Mouse (Mus musculus) liver, postnatal 0 days (tissue): ENCODE data around the gene Wipf1.

ENCODE experiments used
- CTCF ChIP-seq: sonication (generic); IDR thresholded peaks from 2 replicates; pipeline ENCODE4 v1.5.1; 2016; ENCODE audit warnings: antibody characterized with exemption, low read depth
- EP300 ChIP-seq: IDR thresholded peaks from 2 replicates; pipeline ENCODE4 v1.6.1; 2016; ENCODE audit warnings: antibody characterized with exemption, low read depth, mild to moderate bottlenecking

GRCm38 (mm10) chr2:73512044-73512443 is 17.5 kb downstream of the Wipf1 start:
- TF ChIP-seq CTCF (no peak), EP300 (no peak)
